Mouse (Mus musculus): ENCODE results near the gene Clybl.

- TF ChIP-seq POLR2A (IDR thresholded peaks at IDR 0.05; ENCODE audit: borderline replicate concordance, control insufficient read depth, low read depth, low read length) (no peak), CTCF (IDR thresholded peaks at IDR 0.05; ENCODE audit: control insufficient read depth, insufficient read depth, low read length) (no peak)
Measured at GRCm38 (mm10) chr14:122364026-122364425, 182.5 kb downstream of the Clybl start.
